In the genomic region with DNA sequence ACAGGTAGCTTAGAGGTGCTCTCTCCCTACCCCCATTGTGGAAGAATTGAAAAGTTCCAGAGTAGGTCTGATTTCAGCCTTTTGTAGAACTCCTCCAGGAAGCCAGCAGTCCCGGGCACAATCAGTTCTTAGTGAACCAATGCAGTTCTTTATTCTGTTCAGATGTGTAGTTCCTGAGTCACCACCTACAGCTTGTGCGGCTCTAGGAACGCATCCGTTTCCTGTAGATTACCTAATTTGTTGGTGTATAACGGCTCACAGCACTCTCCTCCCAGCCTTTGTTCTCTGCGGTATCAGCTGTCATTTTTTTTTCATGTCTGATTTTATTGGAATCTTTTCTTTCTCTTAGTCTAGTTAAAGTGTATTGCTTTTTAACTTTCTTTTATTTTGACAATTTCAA, we compare ENCODE assay signal across 16 mouse cellular contexts.
"Had no signal": no experiment of that assay in that cellular context is flagged by ENCODE, and none has a peak within 500 bp of the region (broad histone marks: within the 10 kb centered on the region; RNA-seq: fewer than 3 reads in every experiment).

No protein-coding gene starts in this region.

- DNase-seq: kidney, adult 2 months; kidney, postnatal 25 days; layer of hippocampus, adult 9-11 months; liver; liver, embryonic 13.5 days; lung, adult 2 months had no signal

- H3K9me3 ChIP-seq: limb, embryonic 10.5 days; limb, embryonic 13.5 days; liver, embryonic 13.5 days; midbrain, embryonic 10.5 days; midbrain, embryonic 13.5 days had no signal

- H3K4me3 ChIP-seq: layer of hippocampus, adult 2 months; limb, embryonic 10.5 days; limb, embryonic 13.5 days; liver, embryonic 13.5 days; megakaryocyte, embryonic 14.5 days; midbrain, embryonic 10.5 days; midbrain, embryonic 13.5 days had no signal

- ATAC-seq: intestine, postnatal 0 days; midbrain, embryonic 13.5 days; midbrain, embryonic 16.5 days had no signal

- H3K27me3 ChIP-seq: limb, embryonic 13.5 days; liver, embryonic 13.5 days; megakaryocyte, embryonic 14.5 days; midbrain, embryonic 13.5 days had no signal

- H3K36me3 ChIP-seq: limb, embryonic 10.5 days; limb, embryonic 13.5 days; liver, embryonic 13.5 days; midbrain, embryonic 10.5 days; midbrain, embryonic 13.5 days had no signal

- H3K27ac ChIP-seq: kidney, postnatal 0 days; layer of hippocampus, adult 2 months; limb, embryonic 10.5 days; limb, embryonic 13.5 days; liver, embryonic 13.5 days; macrophage; midbrain, embryonic 10.5 days; midbrain, embryonic 13.5 days had no signal

- H3K4me1 ChIP-seq: liver, embryonic 13.5 days; megakaryocyte, embryonic 14.5 days had no signal

- H3K9ac ChIP-seq: limb, embryonic 13.5 days; liver, embryonic 13.5 days; midbrain, embryonic 13.5 days had no signal

- H3K4me2 ChIP-seq: limb, embryonic 13.5 days; liver, embryonic 13.5 days; midbrain, embryonic 13.5 days had no signal
